7 mouse cellular contexts compared by ENCODE assay signal in genomic region chr14:47011171-47012139, GRCm38 (mm10).
DNase-seq lines count a peak whose midpoint lies in the region; ATAC-seq and TF ChIP-seq lines count a peak whose summit lies in the region.

No protein-coding gene starts in this region.

- no peak overlapping the region for H3K4me3 ChIP-seq in forebrain, embryonic 11.5 days (ENCODE audit: low read depth, low read length)
- no peak overlapping the region for H3K4me3 ChIP-seq in midbrain, embryonic 13.5 days (replicated peaks)
- H3K4me3 ChIP-seq in liver, postnatal 0 days (ENCODE audit: low read depth, low read length) = no peak overlapping the region

- TF ChIP-seq CTCF in liver, postnatal 0 days (IDR thresholded peaks at IDR 0.05; ENCODE audit: low read depth) = no peak

- peak; percentile 39 for DNase-seq in embryo, embryonic 11 days
- peak; percentile 67 for DNase-seq in forebrain, embryonic 11.5 days (ENCODE audit: low spot score)
- peak; percentile 19 to 29 for DNase-seq in heart, postnatal 14 days
- no peak for DNase-seq in liver, postnatal 0 days
- DNase-seq in cerebellum, adult 11 months = no peak

- no peak for TF ChIP-seq EP300 in liver, postnatal 0 days (IDR thresholded peaks at IDR 0.05; ENCODE audit: low read depth)

- H3K27me3 ChIP-seq in forebrain, embryonic 11.5 days (ENCODE audit: control insufficient read depth, insufficient read depth, low read length) = no peaks in the 10 kb centered on the region
- no peaks in the 10 kb centered on the region for H3K27me3 ChIP-seq in midbrain, embryonic 13.5 days
- H3K27me3 ChIP-seq in liver, postnatal 0 days (ENCODE audit: insufficient read depth, low read length) = no peaks in the 10 kb centered on the region

- H3K4me2 ChIP-seq in forebrain, embryonic 11.5 days (ENCODE audit: low read depth, low read length, severe bottlenecking) = no peak overlapping the region
- H3K4me2 ChIP-seq in midbrain, embryonic 13.5 days (replicated peaks) = peak overlapping the region; percentile 14; the same call in 1 of the 2 replicates
- no peak overlapping the region for H3K4me2 ChIP-seq in liver, postnatal 0 days (ENCODE audit: low read depth, low read length)

- peak; percentile 85 for ATAC-seq in forebrain, embryonic 11.5 days (replicated peaks; ENCODE audit: low FRiP score)
- peak; percentile 83 for ATAC-seq in midbrain, embryonic 13.5 days
- no peak for ATAC-seq in liver, postnatal 0 days
- ATAC-seq in monocyte, adult 5-6 weeks (replicated peaks; ENCODE audit: insufficient number of reproducible peaks, low FRiP score, low TSS enrichment, poor library complexity, severe bottlenecking) = no peak

- peaks cover 15% of the 10 kb centered on the region for H3K4me1 ChIP-seq in forebrain, embryonic 11.5 days (replicated peaks; ENCODE audit: control insufficient read depth, insufficient read depth, low read length)
- peaks cover 13% of the 10 kb centered on the region for H3K4me1 ChIP-seq in midbrain, embryonic 13.5 days (replicated peaks)
- peaks cover 4% of the 10 kb centered on the region for H3K4me1 ChIP-seq in liver, postnatal 0 days (ENCODE audit: insufficient read depth)

- H3K36me3 ChIP-seq in forebrain, embryonic 11.5 days (ENCODE audit: control insufficient read depth, insufficient read depth, low read length) = no peaks in the 10 kb centered on the region
- no peaks in the 10 kb centered on the region for H3K36me3 ChIP-seq in midbrain, embryonic 13.5 days
- no peaks in the 10 kb centered on the region for H3K36me3 ChIP-seq in liver, postnatal 0 days (replicated peaks; ENCODE audit: insufficient read depth, low read length)

- WGBS in forebrain, embryonic 11.5 days = 47% methylated on average over 18 of the region's 18 CpGs
- 44% methylated on average over 18 of the region's 18 CpGs for WGBS in midbrain, embryonic 13.5 days
- 61% methylated on average over 18 of the region's 18 CpGs for WGBS in liver, postnatal 0 days (ENCODE audit: insufficient replicate concordance)

- no peaks in the 10 kb centered on the region for H3K9me3 ChIP-seq in forebrain, embryonic 11.5 days (ENCODE audit: control insufficient read depth, low read length)
- no peaks in the 10 kb centered on the region for H3K9me3 ChIP-seq in midbrain, embryonic 13.5 days
- no peaks in the 10 kb centered on the region for H3K9me3 ChIP-seq in liver, postnatal 0 days (ENCODE audit: low read length)

- no peak overlapping the region for H3K9ac ChIP-seq in forebrain, embryonic 11.5 days (ENCODE audit: low read length)
- H3K9ac ChIP-seq in midbrain, embryonic 13.5 days (replicated peaks) = no peak overlapping the region
- no peak overlapping the region for H3K9ac ChIP-seq in liver, postnatal 0 days (replicated peaks)

- H3K27ac ChIP-seq in forebrain, embryonic 11.5 days (ENCODE audit: low read depth, low read length) = 0 out of 2 replicates have a peak overlapping the region, but pooled peaks have one; percentile 12
- H3K27ac ChIP-seq in midbrain, embryonic 13.5 days = no peak overlapping the region
- no peak overlapping the region for H3K27ac ChIP-seq in liver, postnatal 0 days (ENCODE audit: low read depth)

- intact Hi-C loops in heart, postnatal 14 days (cut with DNase I) = no loop called here

Comparison
In these comparisons a context has a peak if more than half of its experiments do, and no peak if none do; other contexts are left out.
1. DNase-seq: peak in embryo, embryonic 11 days (single experiment), forebrain, embryonic 11.5 days (single experiment) and heart, postnatal 14 days (2 of 2); none in liver, postnatal 0 days (single experiment) and cerebellum, adult 11 months (single experiment).
2. ATAC-seq: peak in forebrain, embryonic 11.5 days (single experiment) and midbrain, embryonic 13.5 days (single experiment); none in liver, postnatal 0 days (single experiment) and monocyte, adult 5-6 weeks (single experiment).